Mouse (Mus musculus): ENCODE measurements around the gene Kif24.

GRCm38 (mm10) chr4:41468396-41469080 is 3.9 kb upstream of the Kif24 start:
- TF ChIP-seq GATA1 (IDR thresholded peaks at IDR 0.05; ENCODE audit: borderline replicate concordance, low read length) (no peak), FLI1 (IDR thresholded peaks at IDR 0.05; ENCODE audit: low read length) (no peak)
